Mouse (Mus musculus) CH12.LX (cell line): ENCODE measurements at regions not wholly inside any gene's neighbourhood (a gene's known extent, or its start where the extent isn't known, plus 50 kb on each side); places are given as distances from the start of the nearest gene placed in this dataset.

Experiments
- DNase-seq: peaks from one replicate; pipeline ENCODE4 v3.0.0-alpha.2; 2013; ENCODE audit errors: extremely low read depth
- H3K27ac ChIP-seq: 2 replicates; pipeline ENCODE4 v1.5.1; 2012; ENCODE audit warnings: low read depth, mild to moderate bottlenecking, control low read depth, moderate library complexity; ENCODE audit not compliant: insufficient read depth
- H3K27me3 ChIP-seq: replicated peaks from 2 replicates; pipeline ENCODE3; 2012; ENCODE audit warnings: inconsistent platforms
- H3K36me3 ChIP-seq, 2 experiments: replicated peaks in 1 of 2; 2 replicates each; pipeline versions ENCODE3 to v1.6.1; 2012; ENCODE audit warnings: inconsistent platforms in 1 of 2, low read length in 1 of 2, mild to moderate bottlenecking in 1 of 2, mixed read lengths in 1 of 2, moderate library complexity in 1 of 2; ENCODE audit not compliant: control insufficient read depth in 1 of 2, insufficient read depth in 1 of 2
- H3K4me1 ChIP-seq, 2 experiments: 2 replicates each; pipeline ENCODE4 v1.6.1; 2012; ENCODE audit warnings: inconsistent platforms in 1 of 2, moderate library complexity in 1 of 2; ENCODE audit not compliant: insufficient read depth in 2 of 2, control insufficient read depth in 1 of 2
- H3K4me2 ChIP-seq: 2 replicates; pipeline ENCODE4 v1.6.1; 2012; ENCODE audit warnings: low read depth, mild to moderate bottlenecking, control low read depth; ENCODE audit not compliant: poor library complexity, insufficient read depth, severe bottlenecking
- H3K4me3 ChIP-seq, 3 experiments: fragments of 150-350 bp in 1 of 3; sonication (generic) in 1 of 3; replicated peaks in 1 of 3; 2 replicates each; pipeline versions ENCODE3 to v1.5.1; 2011 to 2012; ENCODE audit warnings: low read depth in 2 of 3, low read length in 2 of 3, mild to moderate bottlenecking in 2 of 3, moderate library complexity in 2 of 3, control low read depth in 1 of 3, improper control_type of control experiment in 1 of 3, inconsistent platforms in 1 of 3, mixed read lengths in 1 of 3; ENCODE audit not compliant: poor library complexity in 1 of 3
- H3K79me2 ChIP-seq: replicated peaks from 2 replicates; pipeline ENCODE4 v1.6.1; 2012; ENCODE audit warnings: mild to moderate bottlenecking, moderate library complexity; ENCODE audit not compliant: control insufficient read depth, poor library complexity, insufficient read depth, severe bottlenecking; ENCODE audit errors: extremely low read depth
- H3K9ac ChIP-seq: 2 replicates; pipeline ENCODE4 v1.6.1; 2012; ENCODE audit warnings: low read depth, mild to moderate bottlenecking, control low read depth, moderate library complexity; ENCODE audit not compliant: insufficient read depth
- H3K9me3 ChIP-seq: replicated peaks from 2 replicates; pipeline ENCODE3; 2012; ENCODE audit warnings: low read length, inconsistent platforms, mixed read lengths
- BHLHE40 ChIP-seq: IDR thresholded peaks from 2 replicates; pipeline ENCODE4 v1.6.1; 2011; ENCODE audit warnings: mild to moderate bottlenecking, low read depth, low read length, improper control_type of control experiment
- CHD1 ChIP-seq: IDR thresholded peaks from 2 replicates; pipeline ENCODE4 v1.6.1; 2012; ENCODE audit warnings: low read depth, low read length, improper control_type of control experiment, inconsistent platforms
- ELF1 ChIP-seq: IDR thresholded peaks from 2 replicates; pipeline ENCODE4 v1.6.1; 2014; ENCODE audit warnings: low read depth, mild to moderate bottlenecking, inconsistent platforms, low read length, improper control_type of control experiment
- ETS1 ChIP-seq: conservative IDR thresholded peaks from 2 replicates; pipeline ENCODE4 v1.6.1; 2012; ENCODE audit warnings: low read depth, mild to moderate bottlenecking, inconsistent platforms, low read length, improper control_type of control experiment, moderate library complexity
- GABPA ChIP-seq: IDR thresholded peaks from 2 replicates; pipeline ENCODE4 v1.6.1; 2012; ENCODE audit warnings: low read depth, low read length, improper control_type of control experiment, inconsistent platforms; ENCODE audit not compliant: insufficient replicate concordance
- IRF4 ChIP-seq: IDR thresholded peaks from 2 replicates; pipeline ENCODE4 v1.6.1; 2014; ENCODE audit warnings: low read depth, mild to moderate bottlenecking, inconsistent platforms, low read length, improper control_type of control experiment
- JUN ChIP-seq: IDR thresholded peaks from 2 replicates; pipeline ENCODE4 v1.6.1; 2011; ENCODE audit warnings: low read depth, mild to moderate bottlenecking, low read length, improper control_type of control experiment, moderate library complexity; ENCODE audit not compliant: insufficient read depth
- JUND ChIP-seq: conservative IDR thresholded peaks from 2 replicates; pipeline ENCODE4 v1.6.1; 2011; ENCODE audit warnings: low read depth, low read length, improper control_type of control experiment
- MAFK ChIP-seq: IDR thresholded peaks from 2 replicates; pipeline ENCODE4 v1.6.1; 2011; ENCODE audit warnings: low read length, improper control_type of control experiment; ENCODE audit not compliant: insufficient replicate concordance
- MAX ChIP-seq: IDR thresholded peaks from 2 replicates; pipeline ENCODE4 v1.6.1; 2011; ENCODE audit warnings: low read length, improper control_type of control experiment
- MAZ ChIP-seq: IDR thresholded peaks from 2 replicates; pipeline ENCODE4 v1.6.1; 2012; ENCODE audit warnings: low read depth, mild to moderate bottlenecking, inconsistent platforms, low read length, improper control_type of control experiment, moderate library complexity
- MEF2A ChIP-seq: IDR thresholded peaks from 2 replicates; pipeline ENCODE4 v1.6.1; 2014; ENCODE audit warnings: low read depth, mild to moderate bottlenecking, inconsistent platforms, low read length, improper control_type of control experiment, borderline replicate concordance
- MXI1 ChIP-seq: IDR thresholded peaks from 2 replicates; pipeline ENCODE4 v1.6.1; 2011; ENCODE audit warnings: mild to moderate bottlenecking, low read depth, low read length, improper control_type of control experiment
- MYC ChIP-seq: IDR thresholded peaks from 2 replicates; pipeline ENCODE4 v1.6.1; 2011; ENCODE audit warnings: low read depth, mild to moderate bottlenecking, improper control_type of control experiment, low read length
- NELFE ChIP-seq: IDR thresholded peaks from 2 replicates; pipeline ENCODE4 v1.6.1; 2011; ENCODE audit warnings: low read depth, low read length, improper control_type of control experiment
- NRF1 ChIP-seq: IDR thresholded peaks from 2 replicates; pipeline ENCODE4 v1.6.1; 2014; ENCODE audit warnings: low read depth, mild to moderate bottlenecking, inconsistent platforms, low read length, improper control_type of control experiment, moderate library complexity
- PAX5 ChIP-seq: IDR thresholded peaks from 2 replicates; pipeline ENCODE4 v1.6.1; 2012; ENCODE audit warnings: low read length, inconsistent platforms, mixed read lengths
- POLR2A ChIP-seq: IDR thresholded peaks from 2 replicates; pipeline ENCODE4 v1.6.1; 2011; ENCODE audit warnings: low read depth, mild to moderate bottlenecking, improper control_type of control experiment, low read length
- POLR2AphosphoS2 ChIP-seq: IDR thresholded peaks from 2 replicates; pipeline ENCODE4 v1.6.1; 2011; ENCODE audit warnings: low read depth, low read length, improper control_type of control experiment
- RAD21 ChIP-seq: IDR thresholded peaks from 2 replicates; pipeline ENCODE4 v1.6.1; 2011; ENCODE audit warnings: low read depth, mild to moderate bottlenecking, low read length, improper control_type of control experiment, moderate library complexity
- SIN3A ChIP-seq: IDR thresholded peaks from 2 replicates; pipeline ENCODE4 v1.6.1; 2012; ENCODE audit warnings: low read length, improper control_type of control experiment, inconsistent platforms
- SMC3 ChIP-seq: IDR thresholded peaks from 2 replicates; pipeline ENCODE4 v1.6.1; 2011; ENCODE audit warnings: low read depth, low read length, improper control_type of control experiment
- TBP ChIP-seq: conservative IDR thresholded peaks from 2 replicates; pipeline ENCODE4 v1.6.1; 2011; ENCODE audit warnings: low read depth, low read length, improper control_type of control experiment
- TCF12 ChIP-seq: IDR thresholded peaks from 2 replicates; pipeline ENCODE4 v1.6.1; 2014; ENCODE audit warnings: low read depth, mild to moderate bottlenecking, inconsistent platforms, low read length, improper control_type of control experiment
- UBTF ChIP-seq: IDR thresholded peaks from 2 replicates; pipeline ENCODE4 v1.6.1; 2012; ENCODE audit warnings: low read depth, mild to moderate bottlenecking, inconsistent platforms, low read length, improper control_type of control experiment, moderate library complexity
- USF2 ChIP-seq: conservative IDR thresholded peaks from 2 replicates; pipeline ENCODE4 v1.6.1; 2011; ENCODE audit warnings: low read depth, low read length, improper control_type of control experiment
- ZC3H11A ChIP-seq: IDR thresholded peaks from 2 replicates; pipeline ENCODE4 v1.6.1; 2012; ENCODE audit warnings: low read depth, mild to moderate bottlenecking, inconsistent platforms, low read length, improper control_type of control experiment
- ZKSCAN1 ChIP-seq: IDR thresholded peaks from 2 replicates; pipeline ENCODE4 v1.6.1; 2012; ENCODE audit warnings: low read depth, inconsistent platforms, low read length, improper control_type of control experiment, borderline replicate concordance
- ZMIZ1 ChIP-seq: IDR thresholded peaks from 2 replicates; pipeline ENCODE4 v1.6.1; 2012; ENCODE audit warnings: low read depth, mild to moderate bottlenecking, inconsistent platforms, low read length, improper control_type of control experiment
- ZNF384 ChIP-seq: IDR thresholded peaks from 2 replicates; pipeline ENCODE4 v1.6.1; 2012; ENCODE audit warnings: low read depth, low read length, improper control_type of control experiment, inconsistent platforms
- dilution Hi-C: fragments of 300-500 bp; cut with MboI; formaldehyde crosslinking; loops from 2 replicates; pipeline ENCODE4 v1.14.3; 2020; ENCODE audit warnings: low sequenced_read_pairs; ENCODE audit not compliant: extremely low pct_unique_long_range_greater_than_20kb, extremely low pct_ligation_motif_present
- in situ Hi-C: fragments of 300-500 bp; cut with MboI; formaldehyde crosslinking; loops from 3 replicates; pipeline ENCODE4 v1.14.3; 2019; ENCODE audit warnings: low sequenced_read_pairs, low pct_ligation_motif_present, low pct_unique_long_range_greater_than_20kb, mixed read lengths

- dilution Hi-C loops: no loop called here
- H3K36me3 ChIP-seq: no peaks in the 10 kb centered on the region
- DNase-seq: no peak
- H3K27ac ChIP-seq: no peak overlapping the region
- H3K9me3 ChIP-seq: peaks cover 5% of the 10 kb centered on the region
- no peak overlapping the region for H3K4me2 ChIP-seq
- peaks cover 83% of the 10 kb centered on the region for H3K27me3 ChIP-seq
- H3K4me3 ChIP-seq: no peak overlapping the region
- no peaks in the 10 kb centered on the region for H3K79me2 ChIP-seq
- no peak overlapping the region for H3K9ac ChIP-seq
- no peak for TF ChIP-seq ZNF384
- no peak for TF ChIP-seq MAFK
- no peak for TF ChIP-seq JUND
- no peak for TF ChIP-seq RAD21
- TF ChIP-seq POLR2A: no peak
- no peak for TF ChIP-seq MXI1
- no peak for TF ChIP-seq ZKSCAN1
- TF ChIP-seq TCF12: no peak
- TF ChIP-seq MYC: no peak
- no peak for TF ChIP-seq CHD1
- TF ChIP-seq ETS1: no peak
- no peak for TF ChIP-seq ELF1
- no peak for TF ChIP-seq MEF2A
- TF ChIP-seq ZMIZ1: no peak
- no peak for TF ChIP-seq POLR2AphosphoS2
- no peak for TF ChIP-seq MAX
- no peak for TF ChIP-seq ZC3H11A
- no peak for TF ChIP-seq NRF1
- no peak for TF ChIP-seq GABPA
- TF ChIP-seq, all 38 proteins: peak for 0
- in situ Hi-C loops: no loop called here
- 0 out of 4 replicates have a peak, but pooled peaks cover 0 to 6% of the 10 kb centered on the region in 2 experiments for H3K4me1 ChIP-seq
Measured at GRCm38 (mm10) chr5:37967106-37967913, 71.2 kb upstream of the Stx18 start.

GRCm38 (mm10) chr5:37963688-37964087 lies 74.9 kb upstream of the Stx18 start:
- DNase-seq: no peak
- peaks cover 11% of the 10 kb centered on the region for H3K9me3 ChIP-seq
- no peak for TF ChIP-seq PAX5
- TF ChIP-seq IRF4: no peak
- no peak for TF ChIP-seq TBP
- no peak for TF ChIP-seq MXI1
- TF ChIP-seq ZKSCAN1: no peak
- no peak for TF ChIP-seq MAFK
- TF ChIP-seq SMC3: no peak
- TF ChIP-seq MEF2A: no peak
- no peak for TF ChIP-seq ZC3H11A
- TF ChIP-seq POLR2AphosphoS2: no peak
- no peak for TF ChIP-seq TCF12
- TF ChIP-seq SIN3A: no peak
- no peak for TF ChIP-seq USF2
- no peak for TF ChIP-seq UBTF
- TF ChIP-seq JUN: no peak
- no peak for TF ChIP-seq NELFE
- TF ChIP-seq BHLHE40: no peak
- TF ChIP-seq MAZ: no peak
- TF ChIP-seq, all 38 proteins: peak for 0
- Histone ChIP-seq H3K27ac (no peak overlapping the region), H3K79me2 (no peaks in the 10 kb centered on the region), H3K27me3 (peaks cover 94% of the 10 kb centered on the region), H3K4me2 (no peak overlapping the region), H3K4me1 (no peaks in the 10 kb centered on the region), H3K9ac (no peak overlapping the region), H3K4me3 (no peak overlapping the region), H3K36me3 (no peaks in the 10 kb centered on the region)
- dilution Hi-C loops (no loop called here), in situ Hi-C loops (no loop called here)
